Mouse (Mus musculus): ENCODE results near the gene Gm47841.
A peak's percentile ranks its signal among the peaks of the same experiment; 100 is the strongest.

The Gm47841 gene

GRCm38 (mm10) chr15:101075150-101075549, 28.0 kb upstream of the Gm47841 start:
- no peak for DNase-seq (ENCODE audit: low spot score in 2 of 2)

- no peak for DNase-seq (ENCODE audit: low spot score in 2 of 2)
Observed at GRCm38 (mm10) chr15:101074067-101074466, 26.9 kb upstream of the Gm47841 start.

GRCm38 (mm10) chr15:101072736-101073135, 25.5 kb upstream of the Gm47841 start:
- no peak for DNase-seq (ENCODE audit: low spot score in 2 of 2)

GRCm38 (mm10) chr15:101070762-101071161, 23.6 kb upstream of the Gm47841 start:
- no peak for DNase-seq (ENCODE audit: low spot score in 2 of 2)

- DNase-seq (ENCODE audit: low spot score in 2 of 2) = no peak
Observed at GRCm38 (mm10) chr15:101069641-101070190, 22.5 kb upstream of the Gm47841 start.

- no peak for DNase-seq (ENCODE audit: low spot score in 2 of 2)
Observed at GRCm38 (mm10) chr15:101068671-101069070, 21.5 kb upstream of the Gm47841 start.

- peak; percentile 70 to 73 for DNase-seq (ENCODE audit: low spot score in 2 of 2)
Observed at GRCm38 (mm10) chr15:101068029-101068428, 20.8 kb upstream of the Gm47841 start.

GRCm38 (mm10) chr15:101066920-101067696, 19.9 kb upstream of the Gm47841 start:
- DNase-seq (ENCODE audit: low spot score in 2 of 2) = no peak

- no peak for DNase-seq (ENCODE audit: low spot score in 2 of 2)
Observed at GRCm38 (mm10) chr15:101066364-101066847, 19.2 kb upstream of the Gm47841 start.

- DNase-seq (ENCODE audit: low spot score in 2 of 2) = peak; percentile 48 to 60
Observed at GRCm38 (mm10) chr15:101065069-101065468, 17.9 kb upstream of the Gm47841 start.

- no peak for DNase-seq (ENCODE audit: low spot score in 2 of 2)
Observed at GRCm38 (mm10) chr15:101060280-101060852, 13.2 kb upstream of the Gm47841 start.

GRCm38 (mm10) chr15:101059570-101060279, 12.5 kb upstream of the Gm47841 start:
- no peak for DNase-seq (ENCODE audit: low spot score in 2 of 2)

GRCm38 (mm10) chr15:101056225-101056624, 9.0 kb upstream of the Gm47841 start:
- no peak for DNase-seq (ENCODE audit: low spot score in 2 of 2)

GRCm38 (mm10) chr15:101054541-101054940, 7.3 kb upstream of the Gm47841 start:
- DNase-seq (ENCODE audit: low spot score in 2 of 2) = no peak

- DNase-seq (ENCODE audit: low spot score in 2 of 2) = no peak
Observed at GRCm38 (mm10) chr15:101053832-101054459, 6.7 kb upstream of the Gm47841 start.

- DNase-seq (ENCODE audit: low spot score in 2 of 2) = no peak
Observed at GRCm38 (mm10) chr15:101052560-101053501, 5.6 kb upstream of the Gm47841 start.

GRCm38 (mm10) chr15:101051869-101052268, 4.7 kb upstream of the Gm47841 start:
- no peak for DNase-seq (ENCODE audit: low spot score in 2 of 2)

- DNase-seq (ENCODE audit: low spot score in 2 of 2) = no peak
Observed at GRCm38 (mm10) chr15:101048338-101048896, 1.2 kb upstream of the Gm47841 start.

GRCm38 (mm10) chr15:101046527-101047193, 537 bp downstream of the Gm47841 start:
- peak; percentile 35 to 46 for DNase-seq (ENCODE audit: low spot score in 2 of 2)

GRCm38 (mm10) chr15:101046039-101046526, 1.1 kb downstream of the Gm47841 start:
- no peak for DNase-seq (ENCODE audit: low spot score in 2 of 2)

All from heart, adult 9 months (tissue).